Mouse (Mus musculus): ENCODE data around the gene Gtsf1. TPM values are rescaled to one million over a fixed set of nuclear protein-coding genes. Genes with fewer than 3 reads are reported as not detected.

Gtsf1 gene
- polyA plus RNA-seq, 1 experiment from 2014 or later: not detected

DNA sequence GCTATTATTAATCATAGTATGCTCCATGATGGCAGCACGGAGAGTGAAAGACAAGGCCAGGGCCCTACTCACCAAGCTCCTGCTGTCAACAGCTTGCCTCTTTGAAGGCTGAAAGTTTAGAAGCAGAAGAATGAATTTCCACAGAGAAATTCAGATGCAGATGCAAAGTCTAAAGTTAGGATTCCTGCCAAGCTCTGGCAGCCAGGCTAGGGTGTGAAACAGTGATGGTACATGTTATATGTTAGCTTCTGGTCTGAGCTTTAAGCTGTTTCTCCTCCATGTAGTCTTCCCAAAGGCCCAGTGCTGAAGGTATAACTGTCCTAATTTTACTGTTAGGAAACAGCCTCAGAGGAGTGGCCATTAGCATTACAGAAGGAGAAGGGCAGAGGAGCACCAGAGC, 61.1 kb downstream of the Gtsf1 start:
- no peak overlapping the region for H3K4me3 ChIP-seq (ENCODE audit: low read length)
- H3K27me3 ChIP-seq (replicated peaks; ENCODE audit: control insufficient read depth, insufficient read depth, low read length): no peaks in the 10 kb centered on the region
- no peaks in the 10 kb centered on the region for H3K36me3 ChIP-seq (ENCODE audit: control insufficient read depth, insufficient read depth, low read length)
- no peak overlapping the region for H3K9ac ChIP-seq (ENCODE audit: low read depth, low read length)
- 0 out of 2 replicates have a peak, but pooled peaks cover 16% of the 10 kb centered on the region for H3K4me1 ChIP-seq (ENCODE audit: control insufficient read depth, insufficient read depth, low read length)
- no peaks in the 10 kb centered on the region for H3K9me3 ChIP-seq (ENCODE audit: control insufficient read depth, low read length)
- no peak overlapping the region for H3K27ac ChIP-seq (ENCODE audit: low read length)
- H3K4me2 ChIP-seq (ENCODE audit: low read depth, low read length): no peak overlapping the region
- ATAC-seq: no peak
- WGBS: 73% methylated on average over 1 of the region's 1 CpGs

DNA sequence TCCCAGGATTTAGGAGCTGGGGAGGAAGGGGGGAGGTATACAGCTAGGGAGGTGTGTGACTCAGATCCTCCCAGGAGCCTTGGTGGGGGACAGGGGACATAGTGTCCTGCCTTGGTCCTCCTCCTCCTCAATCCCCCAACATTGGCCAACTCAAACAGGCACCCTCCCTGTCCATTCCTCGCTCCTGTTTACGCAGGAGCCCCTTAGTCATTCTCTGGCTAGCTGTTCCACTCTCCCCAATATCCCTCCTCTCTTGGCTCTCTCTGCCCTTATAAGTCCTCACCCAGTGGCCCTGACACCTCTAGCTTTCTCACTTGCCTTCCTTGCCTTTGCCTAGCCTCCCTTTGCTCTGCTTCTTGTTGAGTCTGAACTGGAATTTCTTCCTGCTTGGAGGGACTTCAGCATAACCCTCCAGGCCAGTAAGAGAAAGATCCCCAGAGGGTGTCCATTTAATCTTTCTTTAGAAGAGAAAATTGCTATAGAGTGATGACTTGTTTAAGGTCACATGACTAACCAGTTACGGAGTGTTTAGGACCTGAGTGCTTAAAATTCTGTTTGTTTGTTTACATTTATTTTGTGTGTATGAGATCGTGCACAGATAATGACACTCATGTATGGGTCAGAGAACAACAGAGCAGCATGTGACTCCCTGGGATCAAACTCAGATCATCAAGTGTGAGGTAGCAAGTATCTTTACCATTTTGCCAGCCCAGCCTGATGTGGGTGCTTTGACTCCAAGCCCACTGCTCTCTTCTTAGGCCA, 61.9 kb downstream of the Gtsf1 start:
- Histone ChIP-seq H3K27ac (ENCODE audit: low read length) (peak overlapping the region; percentile 72), H3K4me1 (ENCODE audit: control insufficient read depth, insufficient read depth, low read length) (0 out of 2 replicates have a peak, but pooled peaks cover 17% of the 10 kb centered on the region), H3K9me3 (ENCODE audit: control insufficient read depth, low read length) (no peaks in the 10 kb centered on the region), H3K9ac (ENCODE audit: low read depth, low read length) (no peak overlapping the region), H3K36me3 (ENCODE audit: control insufficient read depth, insufficient read depth, low read length) (no peaks in the 10 kb centered on the region), H3K4me2 (ENCODE audit: low read depth, low read length) (no peak overlapping the region), H3K27me3 (replicated peaks; ENCODE audit: control insufficient read depth, insufficient read depth, low read length) (no peaks in the 10 kb centered on the region), H3K4me3 (ENCODE audit: low read length) (no peak overlapping the region)
- 68% methylated on average over 4 of the region's 4 CpGs for WGBS
- ATAC-seq: no peak

DNA sequence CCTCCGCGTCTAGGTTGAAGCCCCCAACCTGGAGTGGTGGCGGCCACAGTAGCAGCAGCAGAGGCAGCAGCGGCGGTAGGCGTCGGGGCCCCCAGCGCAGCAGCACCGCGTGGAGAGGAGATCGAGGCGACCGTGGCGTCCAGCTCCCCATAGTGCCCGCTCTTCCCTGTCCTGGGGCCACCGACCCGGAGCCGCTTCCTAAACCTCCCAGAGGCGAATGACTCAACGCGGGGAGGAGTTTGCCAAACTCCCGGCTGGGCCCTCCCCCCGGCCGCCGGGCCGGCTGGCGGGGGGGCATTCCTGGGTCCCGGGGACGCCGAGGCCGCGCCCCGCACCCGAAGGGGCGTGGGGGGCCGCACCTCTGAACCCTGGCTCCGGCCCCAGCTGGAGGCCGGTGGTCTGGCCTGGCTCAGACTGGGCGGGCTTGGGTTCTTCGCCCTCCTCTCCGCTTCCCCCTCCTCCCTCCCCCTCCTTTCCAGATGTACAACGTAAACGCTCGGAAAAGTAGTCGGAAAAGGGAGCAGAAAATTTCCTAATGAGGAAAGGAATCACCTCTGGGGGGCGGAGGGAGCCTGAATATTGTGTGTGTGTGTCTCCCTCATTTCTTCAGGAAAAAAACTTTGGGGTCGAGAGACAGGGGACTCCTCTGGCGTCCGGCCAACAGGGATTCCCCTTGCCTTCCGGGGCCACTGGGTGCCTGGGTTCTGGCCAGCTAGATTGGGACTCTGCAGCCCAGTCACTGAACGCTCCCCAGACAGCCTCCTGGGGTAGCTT, 63.7 kb downstream of the Gtsf1 start, which contains the start of gene Itga5:
Itga5 (minus strand) TSS at position 388 of the 774 bp plus-strand sequence.
- H3K9me3 ChIP-seq (ENCODE audit: control insufficient read depth, low read length): no peaks in the 10 kb centered on the region
- H3K36me3 ChIP-seq (ENCODE audit: control insufficient read depth, insufficient read depth, low read length): no peaks in the 10 kb centered on the region
- H3K4me3 ChIP-seq (ENCODE audit: low read length): peak within 1 kb of the TSS; percentile 85
- ATAC-seq: peak; percentile 81
- 1% methylated on average over 47 of the region's 51 CpGs for WGBS
- H3K27ac ChIP-seq (ENCODE audit: low read length): peak within 1 kb of the TSS; percentile 94
- H3K27me3 ChIP-seq (replicated peaks; ENCODE audit: control insufficient read depth, insufficient read depth, low read length): no peaks in the 10 kb centered on the region
- H3K9ac ChIP-seq (ENCODE audit: low read depth, low read length): peak within 1 kb of the TSS; percentile 96
- H3K4me2 ChIP-seq (ENCODE audit: low read depth, low read length): peak within 1 kb of the TSS; percentile 91
- peaks cover 22% of the 10 kb centered on the region; the same call in 1 of the 2 replicates for H3K4me1 ChIP-seq (ENCODE audit: control insufficient read depth, insufficient read depth, low read length)

DNA sequence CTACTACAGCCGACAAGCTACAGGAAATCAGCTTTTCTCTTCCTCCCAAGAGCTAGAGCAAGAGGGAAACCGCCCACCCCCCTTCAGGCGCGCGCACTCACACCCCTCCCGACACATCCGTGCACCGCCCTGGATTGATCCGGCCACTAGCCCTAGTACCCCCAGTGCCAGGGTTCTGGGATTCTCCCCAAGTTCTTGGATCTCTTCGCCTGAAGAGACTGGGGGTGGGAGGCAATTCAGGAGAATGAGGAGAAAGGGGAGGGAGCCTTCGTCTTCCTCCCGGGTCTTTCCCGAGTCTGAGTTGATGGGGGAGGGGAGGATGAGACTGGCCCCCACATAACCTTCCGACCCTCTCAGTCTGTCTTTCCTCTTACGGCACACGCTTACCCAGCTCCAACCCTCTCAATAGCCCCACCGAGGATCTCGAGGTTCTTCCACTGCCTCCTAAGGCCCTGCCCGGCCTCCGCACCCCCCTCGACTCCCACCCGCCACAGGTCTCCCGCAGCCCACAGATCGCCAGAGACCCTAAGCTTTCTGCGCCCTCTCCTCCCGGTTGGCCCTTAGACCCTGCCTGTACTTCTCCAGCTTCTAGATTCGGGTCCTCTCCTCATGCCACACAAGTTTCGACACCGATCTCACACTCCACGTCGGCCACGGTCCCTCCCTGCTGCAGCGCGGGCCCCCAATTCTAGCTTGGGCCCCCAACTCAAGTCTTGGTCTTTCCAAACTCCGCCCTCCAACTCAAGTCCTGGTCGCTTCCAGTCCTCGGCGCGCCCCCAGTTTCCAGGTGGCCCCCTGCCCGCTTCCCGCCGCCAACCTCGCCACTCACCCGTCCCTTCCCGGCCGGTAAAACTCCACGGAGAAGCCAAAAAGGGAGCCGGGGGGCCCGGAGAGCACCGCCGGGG, 64.5 kb downstream of the Gtsf1 start:
- Histone ChIP-seq H3K36me3 (ENCODE audit: control insufficient read depth, insufficient read depth, low read length) (no peaks in the 10 kb centered on the region), H3K4me2 (ENCODE audit: low read depth, low read length) (peak overlapping the region; percentile 91), H3K9ac (ENCODE audit: low read depth, low read length) (peak overlapping the region; percentile 96), H3K4me1 (ENCODE audit: control insufficient read depth, insufficient read depth, low read length) (peaks cover 26% of the 10 kb centered on the region; the same call in 1 of the 2 replicates), H3K4me3 (ENCODE audit: low read length) (peak overlapping the region; percentile 85), H3K9me3 (ENCODE audit: control insufficient read depth, low read length) (no peaks in the 10 kb centered on the region), H3K27me3 (replicated peaks; ENCODE audit: control insufficient read depth, insufficient read depth, low read length) (no peaks in the 10 kb centered on the region), H3K27ac (ENCODE audit: low read length) (peak overlapping the region; percentile 94)
- 2% methylated on average over 51 of the region's 51 CpGs for WGBS
- ATAC-seq: peak; percentile 52

DNA sequence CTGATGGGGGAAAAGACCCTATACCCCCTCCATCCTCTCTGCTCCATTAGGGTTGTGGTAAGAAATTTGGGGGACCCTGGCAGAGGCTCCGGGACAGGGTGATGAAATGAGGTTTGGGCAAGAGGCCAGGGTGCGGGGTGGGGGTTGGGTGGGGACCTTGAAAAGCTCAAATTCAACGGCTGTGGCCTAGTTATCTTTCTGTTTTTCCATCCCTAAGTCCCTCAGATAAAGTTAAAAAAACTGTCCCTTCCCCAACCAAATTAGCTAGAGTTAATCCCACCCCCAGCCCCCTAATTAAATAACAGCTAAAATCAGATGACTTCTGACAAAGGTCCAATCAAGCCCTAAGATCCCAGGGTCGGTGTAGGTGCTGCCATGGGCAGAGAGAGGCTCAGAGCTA, 65.5 kb downstream of the Gtsf1 start:
- Histone ChIP-seq H3K4me3 (ENCODE audit: low read length) (peak overlapping the region; percentile 85), H3K27ac (ENCODE audit: low read length) (peak overlapping the region; percentile 94), H3K9ac (ENCODE audit: low read depth, low read length) (peak overlapping the region; percentile 96), H3K9me3 (ENCODE audit: control insufficient read depth, low read length) (no peaks in the 10 kb centered on the region), H3K36me3 (ENCODE audit: control insufficient read depth, insufficient read depth, low read length) (no peaks in the 10 kb centered on the region), H3K4me2 (ENCODE audit: low read depth, low read length) (peak overlapping the region; percentile 91), H3K27me3 (replicated peaks; ENCODE audit: control insufficient read depth, insufficient read depth, low read length) (no peaks in the 10 kb centered on the region), H3K4me1 (ENCODE audit: control insufficient read depth, insufficient read depth, low read length) (peaks cover 24% of the 10 kb centered on the region; the same call in 1 of the 2 replicates)
- no peak for ATAC-seq
- 49% methylated on average over 4 of the region's 4 CpGs for WGBS

DNA sequence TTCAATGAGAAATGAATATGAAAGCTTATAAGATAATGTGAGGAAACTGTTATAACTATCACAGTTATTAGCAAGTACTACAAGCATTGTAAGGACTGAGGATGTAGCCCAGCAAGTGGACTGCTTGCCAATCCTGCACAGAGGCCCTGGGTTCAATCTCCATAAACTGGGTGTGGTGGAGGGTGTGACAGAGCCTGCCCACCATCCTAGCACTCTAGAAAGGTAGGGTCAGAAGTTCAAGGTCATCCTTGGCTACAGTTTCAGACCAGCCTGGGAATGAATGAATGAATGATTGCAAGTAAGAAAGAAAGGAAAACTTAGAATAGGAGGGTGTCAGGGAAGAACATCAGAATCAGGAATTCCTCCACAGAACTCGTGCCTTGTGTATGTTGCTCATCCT, 66.5 kb downstream of the Gtsf1 start:
- H3K27ac ChIP-seq (ENCODE audit: low read length): no peak overlapping the region
- H3K9ac ChIP-seq (ENCODE audit: low read depth, low read length): no peak overlapping the region
- H3K4me1 ChIP-seq (ENCODE audit: control insufficient read depth, insufficient read depth, low read length): peaks cover 28% of the 10 kb centered on the region
- no peak for ATAC-seq
- peak overlapping the region; percentile 91; the same call in 1 of the 2 replicates for H3K4me2 ChIP-seq (ENCODE audit: low read depth, low read length)
- H3K27me3 ChIP-seq (replicated peaks; ENCODE audit: control insufficient read depth, insufficient read depth, low read length): no peaks in the 10 kb centered on the region
- H3K36me3 ChIP-seq (ENCODE audit: control insufficient read depth, insufficient read depth, low read length): no peaks in the 10 kb centered on the region
- H3K4me3 ChIP-seq (ENCODE audit: low read length): no peak overlapping the region
- no peaks in the 10 kb centered on the region for H3K9me3 ChIP-seq (ENCODE audit: control insufficient read depth, low read length)
- WGBS: 52% methylated on average over 1 of the region's 1 CpGs

DNA sequence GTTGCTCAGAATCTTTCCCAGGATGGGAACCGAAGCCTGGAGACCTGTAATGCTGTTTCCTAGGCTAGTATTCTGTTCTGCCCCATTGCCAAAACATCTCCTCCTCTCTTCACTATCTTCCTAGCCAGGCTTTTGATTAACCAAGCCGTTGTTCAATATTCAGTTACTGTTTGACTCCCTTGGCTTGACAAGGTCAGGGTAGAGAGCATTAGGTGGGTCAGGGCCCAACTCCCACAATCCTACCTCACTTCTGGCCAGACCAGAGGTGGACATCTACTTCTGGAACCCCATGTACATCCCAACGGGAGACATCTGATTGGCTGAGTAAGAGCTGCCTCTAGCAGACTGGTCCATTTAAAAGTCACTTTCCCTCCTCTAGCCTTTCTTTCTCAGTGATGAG, 67.3 kb downstream of the Gtsf1 start:
- no peak for ATAC-seq
- Histone ChIP-seq H3K36me3 (ENCODE audit: control insufficient read depth, insufficient read depth, low read length) (no peaks in the 10 kb centered on the region), H3K4me2 (ENCODE audit: low read depth, low read length) (no peak overlapping the region), H3K9ac (ENCODE audit: low read depth, low read length) (no peak overlapping the region), H3K9me3 (ENCODE audit: control insufficient read depth, low read length) (no peaks in the 10 kb centered on the region), H3K27me3 (replicated peaks; ENCODE audit: control insufficient read depth, insufficient read depth, low read length) (no peaks in the 10 kb centered on the region), H3K4me1 (ENCODE audit: control insufficient read depth, insufficient read depth, low read length) (peaks cover 33% of the 10 kb centered on the region), H3K4me3 (ENCODE audit: low read length) (no peak overlapping the region), H3K27ac (ENCODE audit: low read length) (no peak overlapping the region)
- 78% methylated on average over 3 of the region's 3 CpGs for WGBS

DNA sequence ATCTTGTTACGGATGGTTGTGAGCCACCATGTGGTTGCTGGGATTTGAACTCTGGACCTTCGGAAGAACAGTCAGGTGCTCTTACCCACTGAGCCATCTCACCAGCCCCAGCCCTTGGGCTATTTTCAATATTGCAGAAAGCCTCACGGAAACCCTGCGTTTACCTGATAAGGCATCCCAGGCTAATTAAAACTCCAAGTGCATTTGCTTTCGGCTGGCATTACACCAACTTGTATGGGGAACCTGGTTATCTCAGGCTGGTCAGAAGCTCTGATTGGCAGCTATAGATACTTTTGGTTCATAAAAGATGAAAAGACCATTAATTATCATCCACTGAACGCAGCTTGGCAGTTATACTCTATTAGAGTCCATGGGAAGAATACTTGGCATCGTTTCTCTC, 67.9 kb downstream of the Gtsf1 start:
- no peak overlapping the region for H3K4me2 ChIP-seq (ENCODE audit: low read depth, low read length)
- H3K4me1 ChIP-seq (ENCODE audit: control insufficient read depth, insufficient read depth, low read length): peaks cover 33% of the 10 kb centered on the region
- 78% methylated on average over 6 of the region's 7 CpGs for WGBS
- H3K27ac ChIP-seq (ENCODE audit: low read length): no peak overlapping the region
- H3K9me3 ChIP-seq (ENCODE audit: control insufficient read depth, low read length): no peaks in the 10 kb centered on the region
- H3K9ac ChIP-seq (ENCODE audit: low read depth, low read length): no peak overlapping the region
- H3K36me3 ChIP-seq (ENCODE audit: control insufficient read depth, insufficient read depth, low read length): peaks cover under 1% of the 10 kb centered on the region; the same call in 1 of the 2 replicates
- ATAC-seq: no peak
- H3K27me3 ChIP-seq (replicated peaks; ENCODE audit: control insufficient read depth, insufficient read depth, low read length): no peaks in the 10 kb centered on the region
- H3K4me3 ChIP-seq (ENCODE audit: low read length): no peak overlapping the region
